Mouse (Mus musculus) right cerebral cortex, postnatal 4 days (tissue): ENCODE data around the gene Dbi.
A peak's percentile ranks its signal among the peaks of the same experiment; 100 is the strongest.

ENCODE experiments used
- DNase-seq: peaks from one replicate; pipeline ENCODE4 v3.0.0-alpha.2; 2022

The Dbi gene

DNA sequence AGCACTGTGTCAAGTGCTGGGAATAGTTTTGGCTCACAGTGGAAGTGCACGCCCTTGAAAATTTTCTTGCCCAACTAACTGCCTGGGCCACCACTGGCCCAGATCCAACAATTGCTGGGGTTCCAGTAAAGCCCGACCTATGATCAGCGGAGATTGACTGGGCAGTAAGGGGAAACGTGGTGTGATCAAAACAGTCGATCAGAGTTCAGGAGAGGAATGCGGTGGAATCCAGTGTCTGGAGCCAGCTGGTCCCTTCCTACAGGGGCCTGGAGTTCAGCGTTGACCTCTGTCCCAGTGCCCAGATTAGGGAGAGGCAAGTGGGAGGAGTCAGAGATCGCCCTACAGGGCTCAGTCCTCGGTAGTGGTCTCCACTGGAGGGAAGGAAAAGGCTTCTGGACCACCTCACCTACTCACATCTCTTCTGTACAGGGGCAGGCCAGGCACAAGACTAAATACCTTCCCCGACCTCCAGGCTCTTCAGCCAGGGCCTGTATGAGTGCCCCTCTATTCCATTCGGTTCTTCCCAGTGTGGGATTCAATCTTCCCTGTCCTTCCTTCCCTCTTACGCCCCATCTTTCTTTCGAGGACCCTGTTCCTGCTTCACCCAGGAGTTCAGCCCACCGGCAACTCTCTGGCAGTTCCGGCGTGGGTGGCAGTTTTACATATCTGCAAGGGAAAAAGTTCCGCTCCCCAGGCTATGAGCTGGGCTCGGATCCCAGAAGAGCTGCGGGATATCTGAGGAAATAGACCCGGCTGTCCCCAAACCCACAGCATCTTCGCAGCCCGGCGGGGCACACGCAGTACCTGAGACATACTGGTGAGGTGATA is 523 bp downstream of the Dbi start:
- DNase-seq = peak; percentile 32

DNA sequence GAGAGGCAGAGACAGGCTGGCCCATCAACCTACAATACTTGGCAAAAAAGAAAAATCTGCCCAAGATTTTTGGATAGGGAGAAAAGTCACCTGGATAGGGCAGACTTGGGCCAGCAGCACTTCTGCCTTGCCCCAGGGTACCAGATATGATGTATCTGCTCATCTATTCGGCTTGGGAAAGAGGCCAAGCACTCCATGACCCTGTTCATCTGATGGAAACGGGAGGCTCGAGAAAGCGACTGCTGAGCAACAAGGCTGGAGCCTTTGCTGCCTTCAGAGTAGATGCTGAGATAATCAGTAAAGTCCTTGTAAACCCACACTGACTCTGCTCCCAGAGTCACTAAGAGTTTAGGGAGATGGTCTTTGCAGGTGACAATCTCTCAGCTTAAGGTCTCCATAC is 1.5 kb downstream of the Dbi start:
- DNase-seq = no peak

DNA sequence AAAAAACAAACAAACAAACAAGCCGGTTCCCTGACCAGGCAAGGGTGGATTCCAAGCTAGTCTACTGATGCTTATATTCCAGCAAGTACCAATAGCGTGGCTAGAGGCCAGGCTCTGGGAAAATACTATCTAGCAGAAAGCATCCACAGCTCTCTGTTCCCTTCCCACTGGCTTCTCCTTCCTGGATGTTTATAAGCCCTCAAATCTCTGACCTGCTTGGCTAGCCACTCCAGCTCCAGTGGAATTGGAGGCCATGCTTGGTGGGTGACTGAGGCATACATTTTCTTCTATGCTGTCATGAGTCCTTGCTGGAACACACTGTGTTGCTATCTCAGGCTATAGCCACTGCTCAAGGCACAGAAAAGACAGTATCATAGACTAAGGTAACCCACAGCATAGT is 2.0 kb downstream of the Dbi start:
- DNase-seq = no peak

DNA sequence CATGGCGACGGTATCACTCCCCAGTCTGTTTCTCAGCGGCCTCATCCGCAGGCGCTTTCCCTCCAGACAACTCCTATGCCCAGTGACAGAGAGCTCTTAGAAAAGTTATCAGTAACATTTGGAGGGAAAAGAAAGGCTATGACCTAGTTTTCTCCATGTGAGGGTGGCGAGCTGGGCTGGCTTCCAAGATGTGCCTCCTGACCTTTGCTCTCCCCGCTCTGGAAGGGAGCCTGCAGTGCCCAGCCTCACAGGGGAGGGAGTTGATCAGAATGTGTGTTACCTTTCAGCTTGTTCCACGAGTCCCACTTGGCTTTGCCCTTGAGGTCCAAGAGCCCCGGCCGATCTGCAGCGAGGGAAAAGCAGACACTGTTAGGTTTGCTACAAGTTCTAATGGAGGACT is 4.8 kb downstream of the Dbi start:
- peak; percentile 19 for DNase-seq

DNA sequence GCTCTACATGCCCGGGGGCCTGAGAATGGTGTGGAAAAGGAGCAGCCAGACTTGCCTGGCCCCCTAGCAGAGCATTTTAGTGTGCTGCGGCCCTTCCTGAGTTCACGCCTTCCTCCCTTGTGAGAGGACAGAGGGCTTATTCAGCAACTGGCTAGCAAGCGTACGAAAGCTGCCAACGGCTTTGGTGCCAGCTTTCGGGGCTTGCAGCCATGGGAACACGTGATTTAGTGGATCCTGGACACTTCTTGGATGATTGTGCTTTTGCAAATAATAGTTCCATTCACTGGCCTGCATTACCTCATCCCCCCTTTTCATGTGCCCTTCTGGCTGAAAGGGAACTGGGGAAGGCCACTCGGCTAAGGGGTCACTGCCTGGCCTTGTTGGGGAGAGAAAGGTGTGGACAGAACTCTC is 5.2 kb downstream of the Dbi start:
- DNase-seq = peak; percentile 68

DNA sequence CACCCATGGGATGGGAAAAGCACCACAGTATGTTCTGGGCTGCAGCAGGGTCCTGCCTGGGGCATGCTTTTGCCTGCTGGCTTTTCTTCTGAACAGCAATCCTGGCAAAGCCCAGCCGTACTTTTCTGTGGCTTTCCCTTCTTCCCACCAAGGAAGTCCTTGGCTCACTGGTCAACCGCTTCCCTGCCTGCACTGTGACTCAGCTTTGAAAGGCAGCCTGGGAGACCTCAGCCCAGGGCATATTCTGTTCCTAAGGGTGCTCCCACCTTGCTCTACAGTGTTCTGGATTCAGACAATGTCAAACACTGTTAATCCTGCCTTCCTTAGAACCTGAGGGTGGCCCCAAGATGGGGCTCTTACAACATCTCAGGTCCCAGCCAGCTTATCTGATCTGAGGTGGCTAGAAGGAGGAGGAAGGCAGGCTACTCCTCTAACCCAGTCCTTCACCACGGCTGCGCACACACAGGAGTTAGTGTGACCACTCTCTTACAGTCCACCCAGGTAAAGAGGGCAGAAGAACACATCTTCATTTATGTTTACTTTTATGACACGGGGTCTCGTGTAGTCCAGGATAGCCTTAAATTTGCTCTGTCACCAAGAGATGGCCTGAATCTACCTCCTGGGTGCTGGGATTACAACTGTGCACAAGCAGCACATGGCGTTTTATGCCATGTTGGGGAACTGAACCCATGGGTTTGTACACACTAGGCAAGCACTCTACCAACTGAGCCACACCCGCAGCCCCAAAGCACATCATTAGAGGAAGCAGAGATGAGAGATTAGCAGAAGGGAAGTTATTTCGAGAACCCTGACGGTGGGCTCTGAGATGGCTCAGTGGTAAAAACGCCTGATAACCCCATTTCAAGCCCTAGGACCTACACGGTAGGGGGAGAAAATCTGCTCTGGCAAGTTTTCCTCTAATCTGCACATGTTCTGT is 8.4 kb downstream of the Dbi start:
- no peak for DNase-seq

DNA sequence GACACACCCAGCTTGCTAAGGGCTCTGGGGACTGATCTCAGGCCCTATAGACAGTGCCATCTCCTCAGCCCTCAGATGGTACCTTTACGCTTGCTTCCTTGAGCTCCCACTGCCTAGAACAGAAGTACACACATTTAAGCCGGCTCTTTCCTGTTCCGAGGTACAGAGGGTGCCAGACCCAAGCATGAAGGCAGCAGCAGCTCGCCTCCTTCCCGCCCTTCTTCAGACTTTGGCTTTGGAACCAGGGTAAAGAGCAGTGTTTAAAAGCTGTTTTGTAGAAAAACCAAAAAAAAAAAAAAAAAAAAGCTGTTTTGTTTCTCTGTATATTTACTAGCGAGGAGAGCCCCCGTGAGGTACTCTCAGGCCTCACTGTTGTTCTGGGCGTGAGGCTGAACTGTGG is 9.1 kb downstream of the Dbi start:
- no peak for DNase-seq

DNA sequence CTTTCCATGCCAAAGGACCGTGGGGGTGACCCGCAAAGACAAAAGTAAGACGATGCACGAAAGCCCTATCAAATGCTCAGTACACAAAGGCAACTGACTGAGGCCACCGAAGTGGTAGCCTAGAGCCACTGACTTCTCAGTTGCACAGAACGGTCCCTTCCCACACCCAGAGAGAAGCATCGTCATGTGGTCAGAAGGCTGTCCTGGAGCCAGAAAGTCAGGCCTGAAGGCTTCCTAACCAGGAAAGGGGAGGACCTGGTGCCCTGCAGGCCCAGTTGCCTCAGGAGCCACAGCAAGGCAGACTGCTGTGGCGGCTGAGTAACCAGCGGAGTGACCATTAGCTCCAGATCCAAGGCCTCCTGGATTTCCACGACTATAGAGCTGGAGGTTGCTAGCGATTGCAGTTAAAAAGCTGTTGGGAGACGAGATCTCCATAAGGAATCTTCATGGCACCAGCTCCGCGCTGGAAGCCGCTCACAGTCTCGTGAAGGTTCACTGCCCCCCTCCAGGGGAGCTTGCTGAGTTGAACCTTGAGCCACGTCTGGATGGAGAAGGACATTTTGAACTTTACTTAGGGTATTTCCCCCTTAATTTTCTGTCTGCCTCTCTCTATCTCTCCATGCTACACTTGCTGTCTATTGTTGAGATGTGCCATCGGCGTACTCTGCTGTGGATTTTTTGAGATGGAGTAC is 11.0 kb downstream of the Dbi start:
- DNase-seq = no peak

DNA sequence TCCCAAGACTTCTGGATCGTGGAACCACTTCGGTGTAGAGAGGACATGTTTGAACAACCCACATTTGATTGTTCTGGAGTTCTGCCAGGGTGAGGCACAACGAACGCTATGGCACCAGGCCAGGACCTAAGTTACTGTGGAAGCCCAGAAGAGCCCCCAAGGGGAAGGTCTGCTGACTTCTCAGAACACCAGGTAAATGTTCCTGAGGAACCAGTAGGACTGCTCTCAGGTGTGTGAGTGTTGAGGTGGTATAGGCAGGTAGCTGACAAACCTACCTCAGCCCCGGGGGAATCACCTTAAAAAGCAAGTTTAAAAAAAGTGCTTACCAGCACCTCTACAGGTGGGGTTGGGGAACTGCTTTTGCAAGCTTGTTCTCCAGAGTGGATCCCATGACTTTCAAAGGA is 15.3 kb downstream of the Dbi start:
- no peak for DNase-seq

DNA sequence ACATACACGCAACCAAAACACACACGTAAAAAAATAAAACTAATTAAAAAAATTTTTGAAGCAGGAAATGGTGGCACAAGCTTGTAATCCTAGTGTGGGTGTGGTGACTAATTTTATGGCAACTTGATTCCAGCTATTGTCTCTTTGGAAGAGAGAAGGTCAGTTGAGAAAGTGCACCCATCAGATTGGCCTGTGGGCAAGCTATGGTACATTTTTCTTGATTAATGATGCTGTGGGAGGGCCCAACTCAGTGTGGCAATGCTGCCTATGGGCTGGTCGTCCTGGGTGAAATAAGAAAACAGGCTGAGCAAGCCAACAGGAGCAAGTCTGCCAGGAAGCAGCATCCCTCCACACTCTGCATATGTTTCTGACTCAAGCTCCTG is 19.7 kb downstream of the Dbi start:
- DNase-seq = no peak

DNA sequence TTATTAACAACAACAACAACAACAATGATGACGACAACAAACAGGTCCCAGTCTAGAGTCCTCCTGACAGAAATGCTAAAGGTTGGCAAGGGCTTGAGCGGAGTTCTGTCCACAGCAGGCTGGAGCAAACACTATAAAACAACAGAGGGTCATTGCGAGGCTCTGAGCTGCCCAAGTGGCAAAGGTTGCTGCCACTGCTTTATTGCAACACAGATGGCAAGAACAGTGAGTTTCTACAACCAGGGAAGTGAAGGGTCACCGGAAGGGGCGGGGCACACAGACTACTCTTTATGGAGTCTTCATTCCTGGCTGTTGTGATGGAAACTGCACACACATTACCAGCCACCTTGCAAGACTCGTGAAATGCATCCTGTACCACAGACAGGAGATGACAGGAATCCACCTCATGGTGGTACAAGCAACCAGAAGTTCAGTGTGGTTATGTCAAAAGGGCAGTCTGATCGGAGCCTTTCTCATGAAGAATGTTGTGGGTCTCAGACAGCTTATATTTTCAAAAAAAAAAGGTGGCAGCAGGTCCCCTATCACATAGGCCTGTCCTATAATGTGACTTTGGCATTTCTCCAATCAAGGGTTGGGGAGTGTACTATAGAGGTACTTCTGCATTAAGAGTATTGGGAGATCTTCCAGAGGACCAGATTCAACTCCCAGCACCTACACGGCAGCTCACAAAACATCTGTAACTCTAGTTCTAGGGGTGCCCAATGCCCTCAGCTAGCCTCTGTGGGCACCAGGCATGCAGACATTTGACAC is 20.2 kb downstream of the Dbi start:
- no peak for DNase-seq

DNA sequence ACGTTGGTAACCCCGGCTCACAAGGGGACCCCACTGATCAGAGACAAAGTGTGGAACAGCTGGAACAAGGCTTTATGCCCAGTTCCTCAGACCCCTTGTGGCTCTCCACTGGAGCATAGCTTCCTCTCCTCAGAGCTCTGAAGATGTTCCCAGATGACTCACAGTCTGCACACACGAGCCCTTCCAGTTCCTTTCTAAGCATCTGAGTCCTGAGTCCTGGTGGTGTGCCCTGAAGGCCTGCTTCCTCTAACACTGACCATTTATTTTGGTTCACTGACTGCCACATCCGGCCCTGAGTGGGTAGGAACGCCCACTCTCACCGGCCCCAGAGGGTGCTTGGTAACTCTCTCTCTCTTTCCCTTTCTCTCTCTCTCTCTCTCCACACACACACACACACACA is 21.4 kb downstream of the Dbi start:
- DNase-seq = no peak

DNA sequence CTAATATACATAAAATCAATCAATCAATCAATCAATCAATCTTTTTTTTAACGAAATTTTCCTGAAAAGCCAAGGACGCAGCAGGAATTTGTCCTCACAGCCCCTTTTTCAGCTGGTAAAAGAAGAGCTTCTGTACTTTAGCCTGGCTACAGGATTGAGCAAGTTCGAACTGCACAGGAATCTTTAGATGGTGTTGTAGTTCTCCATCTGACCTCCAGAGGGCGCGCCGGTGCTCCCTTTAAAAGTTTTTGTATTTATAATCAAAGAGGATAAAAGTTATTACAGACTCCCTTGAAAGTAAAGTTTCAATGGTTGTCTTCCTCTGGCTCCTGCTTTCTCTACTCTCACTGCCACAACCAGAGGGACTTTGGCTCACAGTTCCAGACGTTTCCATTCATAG is 22.6 kb downstream of the Dbi start:
- DNase-seq = peak; percentile 75

DNA sequence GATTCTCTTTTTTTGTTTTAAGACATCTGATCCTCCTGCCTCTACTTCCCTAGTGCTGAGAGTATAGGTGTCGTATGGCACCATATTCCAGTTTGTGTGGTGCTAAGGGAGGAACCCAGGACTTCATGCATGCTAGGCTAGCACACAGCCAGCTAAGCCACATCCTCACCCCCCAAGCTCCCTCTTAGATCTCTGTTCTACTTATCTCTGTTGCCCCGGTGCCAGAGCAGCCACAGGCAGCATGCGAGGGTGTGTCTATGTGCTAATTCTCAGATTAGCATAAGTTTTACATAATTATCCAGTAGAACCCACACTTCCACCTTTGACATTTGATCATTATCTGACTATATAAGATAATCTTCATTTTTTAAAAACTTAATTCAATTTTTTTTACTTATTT is 26.0 kb downstream of the Dbi start:
- DNase-seq = no peak

DNA sequence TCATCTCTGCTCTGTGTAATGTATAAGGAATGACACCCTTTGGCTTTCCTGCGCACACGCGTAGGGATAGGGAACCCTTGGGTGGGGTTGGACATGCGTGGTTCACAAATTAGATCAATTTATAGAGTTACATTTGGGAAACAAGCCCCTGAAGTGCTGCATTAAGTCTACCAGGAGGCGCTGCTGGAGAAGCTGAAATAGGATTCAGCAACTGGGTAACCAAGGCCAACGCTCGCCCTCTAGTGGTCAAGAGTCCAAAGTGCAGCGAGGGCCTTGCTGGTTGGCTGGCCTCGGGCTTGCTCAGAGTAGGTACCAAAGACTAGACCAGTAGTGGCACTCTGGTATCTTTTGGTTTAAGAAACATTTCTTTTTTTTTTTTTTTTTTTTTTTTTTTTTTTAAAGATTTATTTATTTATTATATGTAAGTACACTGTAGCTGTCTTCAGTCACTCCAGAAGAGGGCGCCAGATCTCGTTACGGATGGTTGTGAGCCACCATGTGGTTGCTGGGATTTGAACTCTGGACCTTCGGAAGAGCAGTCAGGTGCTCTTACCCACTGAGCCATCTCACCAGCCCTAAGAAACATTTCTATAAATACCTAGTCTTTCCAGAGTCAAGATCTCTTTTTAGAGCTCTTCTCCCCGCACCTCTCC is 27.3 kb downstream of the Dbi start:
- DNase-seq = peak; percentile 83

DNA sequence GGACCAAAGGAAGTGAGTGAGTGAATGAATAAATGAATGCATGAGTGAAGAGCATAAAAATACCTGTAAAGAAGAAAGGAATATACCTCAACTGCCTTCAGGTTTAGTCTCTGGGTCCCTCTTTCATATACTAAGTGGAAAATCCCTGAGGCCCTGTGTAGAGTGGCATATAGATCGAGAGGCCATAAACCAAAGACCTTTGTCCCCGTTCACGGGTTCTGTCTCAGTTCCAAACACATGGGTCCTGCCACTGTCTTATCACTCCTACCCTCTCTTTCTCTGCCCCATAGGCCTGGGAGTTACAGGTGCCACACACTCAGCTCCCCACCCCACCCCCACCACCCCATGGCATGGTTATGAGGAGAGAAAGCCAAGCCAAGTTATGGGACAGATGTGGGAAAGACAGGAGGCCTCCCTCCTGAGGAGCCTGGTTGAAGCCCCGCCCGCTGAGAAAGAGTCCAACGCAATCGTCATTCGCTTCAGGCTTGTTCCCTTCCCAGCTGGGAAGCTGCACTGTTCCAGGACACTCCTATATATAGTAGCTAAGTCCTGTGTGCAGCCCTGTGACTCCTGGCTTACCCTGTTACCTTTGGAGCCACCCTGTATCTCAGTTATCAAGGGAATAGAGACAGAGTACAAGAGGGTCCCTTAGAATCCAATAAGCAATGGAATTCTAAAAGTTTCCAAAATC is 29.9 kb downstream of the Dbi start:
- DNase-seq = no peak

DNA sequence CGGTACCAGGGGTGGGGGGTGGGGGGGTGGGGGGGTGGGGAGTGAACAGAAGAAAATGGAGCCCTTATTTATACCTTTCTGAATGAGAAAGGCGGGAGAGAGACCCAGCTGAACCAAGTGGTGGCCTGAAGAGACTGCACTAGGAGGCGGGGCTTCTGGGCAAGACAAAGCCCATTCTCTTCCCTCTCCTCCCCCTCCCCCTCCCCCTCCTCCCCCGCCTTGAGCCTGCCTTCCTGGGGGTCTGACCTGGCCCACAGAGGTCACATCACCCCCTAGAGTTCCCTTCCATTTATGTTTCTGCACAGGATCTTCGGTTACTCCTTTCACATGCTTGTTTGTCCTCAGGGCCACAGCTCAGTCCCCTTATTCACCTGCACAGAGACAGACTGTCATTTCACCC is 31.7 kb downstream of the Dbi start:
- DNase-seq = no peak

DNA sequence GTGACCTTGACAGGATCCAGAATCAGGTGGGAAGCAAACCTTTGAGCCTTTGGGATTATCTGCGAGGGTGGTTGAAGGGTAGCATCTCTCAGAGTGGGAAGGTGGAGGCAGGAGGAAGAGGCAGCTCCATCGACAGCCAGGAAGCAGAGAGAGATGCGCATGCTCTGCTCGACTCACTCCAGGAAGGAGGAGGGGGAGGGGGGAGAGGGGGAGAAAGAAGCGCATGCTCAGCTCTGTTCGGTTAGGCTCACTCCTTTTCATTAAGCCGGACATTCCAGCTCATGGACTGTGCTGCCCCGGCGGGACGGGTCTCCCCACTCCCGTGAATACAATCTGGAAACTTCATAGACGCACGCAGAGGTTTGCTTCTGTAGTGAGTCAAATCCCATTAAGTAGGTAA is 34.2 kb downstream of the Dbi start:
- DNase-seq = no peak

DNA sequence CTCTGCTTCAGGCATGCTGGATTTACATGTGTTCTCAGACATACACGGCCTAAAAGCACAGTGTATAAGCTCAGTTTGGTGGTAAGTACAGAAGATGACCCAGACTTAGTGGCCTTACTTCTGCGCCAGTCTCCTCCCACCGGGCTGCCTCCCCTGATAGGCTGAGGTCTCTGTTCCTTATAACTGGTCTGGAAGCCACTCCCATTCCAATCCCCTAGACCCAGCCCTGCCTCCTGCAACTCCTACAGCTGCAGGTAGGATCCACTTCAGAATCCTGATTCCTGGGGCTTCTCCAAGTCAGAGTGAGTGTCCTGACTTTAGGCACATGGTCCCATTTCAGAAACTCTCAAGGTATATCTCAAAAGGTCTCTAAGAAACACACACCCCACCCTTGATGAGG is 35.2 kb downstream of the Dbi start:
- DNase-seq = no peak

DNA sequence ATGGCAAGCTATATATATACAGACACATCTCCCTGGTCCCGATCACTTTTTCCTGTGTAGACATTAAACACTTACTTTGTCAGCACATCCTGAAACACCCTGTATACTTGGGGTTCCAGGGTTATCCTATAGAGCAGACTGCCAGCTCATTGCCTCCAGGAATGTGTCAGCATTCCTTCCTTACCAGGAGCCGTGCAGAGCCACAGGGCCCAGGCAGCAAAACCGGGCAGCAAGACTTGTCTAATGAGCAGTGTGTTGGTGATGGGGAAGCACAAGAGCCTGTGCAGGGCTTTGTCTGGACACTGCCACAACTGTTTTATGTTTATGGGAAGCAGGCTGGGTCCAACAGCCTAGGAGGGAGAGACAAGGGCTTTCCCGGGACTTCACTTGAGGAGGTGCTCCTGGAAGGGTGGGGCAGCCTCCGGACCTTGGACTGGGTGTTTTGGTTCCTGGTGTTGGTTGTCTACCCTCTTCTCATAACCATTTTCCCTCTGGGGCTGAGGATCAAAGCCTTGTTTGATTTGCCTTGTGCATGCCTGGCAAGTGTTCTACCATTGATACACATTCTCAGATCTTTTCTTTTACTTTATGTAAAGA is 36.9 kb downstream of the Dbi start:
- no peak for DNase-seq

DNA sequence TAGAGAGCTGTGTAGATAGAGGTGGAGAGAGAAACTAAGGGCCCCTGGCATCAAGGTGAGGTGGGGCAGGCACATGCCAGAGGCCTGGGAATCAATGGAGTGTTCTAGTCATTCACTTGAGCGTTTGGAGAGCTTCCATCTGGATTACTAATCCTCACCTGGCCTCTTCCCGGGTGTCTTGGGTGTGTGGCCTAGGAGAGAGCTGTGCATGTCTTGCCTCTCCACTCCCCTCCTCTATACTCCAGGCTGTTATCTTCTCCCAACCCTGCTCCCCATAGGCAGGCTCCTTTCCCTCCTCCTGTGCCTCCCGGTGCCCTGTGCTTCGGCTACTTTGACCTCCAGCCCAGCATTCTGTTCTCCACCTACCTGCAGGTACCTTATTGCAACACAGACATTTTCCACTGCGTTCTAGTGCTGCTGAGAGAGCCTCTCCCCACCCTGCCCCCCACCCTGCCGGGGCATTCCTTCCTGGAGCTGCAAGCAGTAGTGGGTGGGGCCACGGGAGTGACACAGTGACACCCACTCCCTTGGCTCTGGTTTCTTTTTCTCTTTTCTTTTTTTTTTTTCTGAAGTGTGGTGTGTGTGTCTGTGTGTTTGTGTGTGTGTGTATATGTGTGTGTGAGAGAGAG is 37.8 kb downstream of the Dbi start:
- DNase-seq = no peak
